Mouse (Mus musculus): ENCODE measurements at regions not wholly inside any gene's neighbourhood (a gene's known extent, or its start where the extent isn't known, plus 50 kb on each side); places are given as distances from the start of the nearest gene placed in this dataset.
"Not testable (repeated sequence)": the region's sequence is repeated elsewhere in the genome, so short reads cannot be mapped to it uniquely, and the experiment has no call there.

DNA sequence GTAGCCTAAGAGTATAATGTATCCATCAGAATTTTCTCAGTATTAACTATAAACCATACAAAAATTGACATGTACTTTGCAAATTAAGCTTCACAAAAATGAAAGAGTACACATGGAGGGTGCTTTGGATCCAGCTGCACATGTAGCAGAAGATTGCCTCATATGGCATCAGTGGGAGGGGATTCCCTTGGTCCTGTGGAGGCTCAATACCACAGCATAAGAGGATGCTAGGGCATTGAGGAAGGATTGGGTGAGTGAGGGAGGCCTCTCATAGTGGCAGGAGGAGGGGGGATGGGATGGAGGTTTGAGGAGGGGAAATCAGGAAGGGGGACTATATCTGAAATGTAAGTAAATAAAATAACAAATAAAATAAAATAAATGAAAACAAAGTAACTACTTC is 301.7 kb upstream of the Cntn5 start:
- in situ Hi-C loops (cut with MseI, MboI), result no loop called here

DNA sequence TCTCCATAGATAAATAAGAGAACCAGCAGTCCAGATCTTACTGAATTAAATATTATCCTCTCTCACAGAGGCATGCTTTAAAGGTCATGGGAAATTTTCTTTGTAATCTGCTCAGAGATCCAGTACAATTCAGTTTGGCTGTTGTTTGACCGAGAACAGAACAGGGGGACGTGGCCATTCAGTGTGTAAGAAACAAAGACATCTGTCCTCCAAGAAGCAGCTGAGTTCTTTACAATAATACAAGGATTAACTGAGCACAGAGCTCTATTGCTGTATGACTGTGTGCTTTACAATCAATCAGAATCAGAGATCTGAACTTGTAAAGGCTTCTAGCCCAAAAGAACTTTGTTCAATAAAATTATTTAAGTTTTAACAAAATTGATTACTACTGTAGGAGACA is 287.6 kb upstream of the Cntn5 start:
- in situ Hi-C loops (cut with MseI, MboI), result no loop called here

- in situ Hi-C loops (cut with MseI, MboI), result no loop called here
These were observed 241.2 kb upstream of the Cntn5 start for GRCm38 (mm10) chr9:11145799-11146198.

DNA sequence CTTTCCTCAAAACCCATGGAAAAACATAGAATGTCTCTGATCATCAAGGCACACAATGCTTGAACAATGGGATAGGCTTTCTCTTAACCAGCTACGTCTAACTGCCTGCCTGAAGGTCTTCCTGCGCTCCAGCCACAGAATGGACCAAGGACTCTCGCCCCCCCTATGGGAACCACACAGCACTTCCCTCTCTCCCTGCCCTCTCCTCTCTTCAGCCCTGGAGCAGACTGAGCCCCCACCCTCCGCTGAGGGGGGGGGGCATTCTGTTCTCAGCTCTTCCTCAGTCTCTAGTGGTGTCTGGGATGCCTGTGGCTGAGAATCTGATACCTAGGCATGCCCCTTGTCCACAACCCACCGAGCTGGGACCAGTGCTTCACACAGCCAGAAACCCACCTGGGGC is 222.3 kb upstream of the Cntn5 start:
- in situ Hi-C loops (cut with MseI, MboI), result no loop called here

DNA sequence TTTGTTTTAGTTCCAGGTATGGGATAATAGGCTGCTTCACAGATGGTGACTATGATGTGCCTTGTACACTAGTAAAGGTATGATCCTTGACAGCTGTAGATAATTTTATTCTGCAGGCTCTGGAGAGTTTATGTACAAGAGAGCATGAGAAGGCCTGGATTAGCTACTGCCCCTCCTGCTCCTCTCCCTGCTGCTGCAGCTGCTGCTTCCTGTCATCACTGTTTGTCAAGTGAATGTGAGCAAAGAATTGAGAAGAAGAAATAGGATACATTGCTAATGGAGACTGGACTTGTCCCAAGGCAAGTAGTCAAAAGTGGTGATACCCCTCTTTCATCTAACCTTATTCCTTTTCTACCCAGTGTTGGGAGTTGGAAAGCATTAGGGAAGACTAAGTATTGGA is 214.6 kb upstream of the Cntn5 start:
- in situ Hi-C loops (cut with MseI, MboI), result no loop called here

DNA sequence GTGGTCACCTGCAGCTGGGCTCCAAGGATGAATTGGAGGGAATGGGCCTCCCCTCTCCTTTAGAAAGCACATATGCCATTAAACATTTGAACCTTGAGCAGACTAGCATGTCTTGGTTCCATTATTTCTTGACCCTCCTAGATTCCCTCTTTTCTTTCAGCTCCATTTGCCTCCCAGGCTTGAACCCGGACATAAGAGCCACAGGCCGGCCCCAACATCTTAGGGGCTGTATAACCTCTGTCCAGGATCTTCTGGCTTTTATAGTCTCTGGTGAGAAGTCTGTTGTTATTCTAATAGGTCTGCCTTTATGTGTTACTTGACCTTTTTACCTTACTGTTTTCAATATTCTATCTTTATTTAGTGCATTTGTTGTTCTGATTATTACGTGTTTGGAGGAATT is 203.3 kb upstream of the Cntn5 start:
- in situ Hi-C loops (cut with MseI, MboI), result not testable (repeated sequence)

DNA sequence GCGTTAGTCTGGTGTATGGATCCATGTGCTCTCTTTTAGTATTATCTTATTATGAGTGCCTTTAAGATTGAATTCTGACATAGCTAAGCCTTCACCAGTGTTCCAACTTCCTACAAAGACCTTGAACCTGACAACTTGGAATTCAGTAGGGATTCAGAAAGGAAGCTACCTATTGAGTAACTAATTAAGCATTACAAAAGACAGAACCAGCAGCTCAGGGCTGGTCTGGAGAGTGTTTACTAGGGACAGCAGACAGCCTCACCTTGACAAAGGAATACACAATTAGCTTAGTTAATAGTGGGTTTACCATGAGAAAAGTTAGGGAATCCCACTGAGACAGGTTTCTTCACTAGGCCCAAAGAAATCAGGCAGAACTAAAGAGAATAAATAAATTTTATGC is 202.6 kb upstream of the Cntn5 start:
- in situ Hi-C loops (cut with MseI, MboI), result not testable (repeated sequence)

DNA sequence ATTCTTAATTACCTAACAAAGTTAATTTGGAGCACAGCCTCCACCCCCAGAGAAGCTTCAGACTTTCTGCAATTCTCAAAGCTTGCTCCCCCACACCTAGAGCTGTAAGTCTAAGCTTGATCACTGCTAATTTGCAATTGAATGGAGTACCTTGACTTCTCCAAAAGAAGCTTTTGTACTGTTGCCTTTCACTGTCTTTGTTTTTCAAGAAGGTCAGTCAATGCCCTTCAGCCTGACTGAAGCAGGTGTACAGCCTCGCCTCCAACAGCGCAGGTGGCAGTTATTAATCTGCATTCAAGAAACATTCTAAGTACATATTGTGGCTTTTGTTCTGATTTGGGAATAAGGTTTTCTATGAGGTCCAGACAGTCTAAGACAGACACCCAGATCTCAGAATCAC is 201.7 kb upstream of the Cntn5 start:
- in situ Hi-C loops (cut with MseI, MboI), result no loop called here

- in situ Hi-C loops (cut with MseI, MboI), result no loop called here
These were observed 198.9 kb upstream of the Cntn5 start for GRCm38 (mm10) chr9:11103448-11103847.

GRCm38 (mm10) chr9:11092874-11093273 is 188.3 kb upstream of the Cntn5 start:
- in situ Hi-C loops (cut with MseI, MboI), result no loop called here

GRCm38 (mm10) chr9:11067125-11067524 is 162.6 kb upstream of the Cntn5 start:
- in situ Hi-C loops (cut with MseI, MboI), result not testable (repeated sequence)

DNA sequence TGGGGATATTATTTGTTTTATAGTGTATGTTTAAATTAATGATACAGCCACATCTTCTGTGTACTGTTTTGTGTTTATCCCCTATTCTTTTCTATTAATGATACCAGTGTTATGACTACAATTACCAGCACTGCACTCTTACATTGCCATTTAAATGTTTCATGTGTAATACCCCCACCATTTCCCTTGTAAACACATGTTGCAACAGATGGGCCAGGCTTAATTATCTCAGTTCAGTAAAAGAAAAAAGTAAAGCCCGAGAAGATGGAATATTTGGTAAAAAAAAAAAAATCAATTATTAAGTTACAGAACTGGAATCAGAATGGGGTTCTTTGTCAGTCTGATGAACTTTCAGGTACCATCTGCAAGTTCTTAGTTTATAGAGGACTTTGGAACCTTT is 158.3 kb upstream of the Cntn5 start:
- in situ Hi-C loops (cut with MseI, MboI), result no loop called here
